Mouse (Mus musculus): ENCODE measurements around the gene Borcs6.

Borcs6 gene

DNA sequence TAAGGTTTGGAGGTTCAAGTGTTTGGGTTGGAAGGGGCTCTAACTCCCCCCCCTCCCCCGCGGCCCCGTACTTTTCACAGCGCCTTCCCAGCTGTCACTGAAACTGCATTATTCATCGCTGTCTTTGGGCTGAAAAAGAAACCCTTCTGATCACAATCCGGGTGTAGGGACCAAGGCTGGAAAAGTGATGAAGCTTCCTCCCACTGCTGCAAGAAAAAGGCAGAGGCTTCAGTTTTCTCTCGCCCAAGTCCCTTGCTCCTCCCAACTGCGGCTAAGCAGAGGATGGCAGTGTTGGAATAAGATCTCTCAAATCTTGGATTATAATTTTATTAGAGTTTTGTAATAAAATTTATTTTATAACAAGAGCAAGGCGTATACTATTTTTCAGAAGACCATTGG is 13.1 kb downstream of the Borcs6 start:
- POLR2A ChIA-PET, result interaction anchor here (0.6 to 13.3 kb wide), 146 partner anchors 8 to 943 kb away, joined by 3 to 547 read pairs (median 6); partner anchors contain the start of genes 9130213A22Rik (in 4 of the 4), Aloxe3 (in 4 of the 4), Borcs6 (in 4 of the 4) and Per1 (in 4 of the 4)
- CTCF ChIA-PET, result interaction anchor here in 2 of 4 experiments (0.7 to 1.3 kb wide), 3 partner anchors 14 to 48 kb away, joined by 3 to 6 read pairs (median 3); no protein-coding TSS in a partner anchor

- ChIA-PET CTCF (interaction anchor here in 3 of 4 experiments (0.7 to 1.3 kb wide), 7 partner anchors 14 to 296 kb away, joined by 3 to 6 read pairs (median 3); partner anchors contain the start of genes 9130213A22Rik (in 1 of the 3) and Chd3 (in 1 of the 3)), POLR2A (interaction anchor here (0.5 to 13.3 kb wide), 202 partner anchors 8 to 1241 kb away, joined by 3 to 547 read pairs (median 5); partner anchors contain the start of genes 9130213A22Rik (in 4 of the 4), Aloxe3 (in 4 of the 4), Borcs6 (in 4 of the 4) and Per1 (in 4 of the 4))
Measured at GRCm38 (mm10) chr11:69073065-69073888, 13.8 kb downstream of the Borcs6 start.

DNA sequence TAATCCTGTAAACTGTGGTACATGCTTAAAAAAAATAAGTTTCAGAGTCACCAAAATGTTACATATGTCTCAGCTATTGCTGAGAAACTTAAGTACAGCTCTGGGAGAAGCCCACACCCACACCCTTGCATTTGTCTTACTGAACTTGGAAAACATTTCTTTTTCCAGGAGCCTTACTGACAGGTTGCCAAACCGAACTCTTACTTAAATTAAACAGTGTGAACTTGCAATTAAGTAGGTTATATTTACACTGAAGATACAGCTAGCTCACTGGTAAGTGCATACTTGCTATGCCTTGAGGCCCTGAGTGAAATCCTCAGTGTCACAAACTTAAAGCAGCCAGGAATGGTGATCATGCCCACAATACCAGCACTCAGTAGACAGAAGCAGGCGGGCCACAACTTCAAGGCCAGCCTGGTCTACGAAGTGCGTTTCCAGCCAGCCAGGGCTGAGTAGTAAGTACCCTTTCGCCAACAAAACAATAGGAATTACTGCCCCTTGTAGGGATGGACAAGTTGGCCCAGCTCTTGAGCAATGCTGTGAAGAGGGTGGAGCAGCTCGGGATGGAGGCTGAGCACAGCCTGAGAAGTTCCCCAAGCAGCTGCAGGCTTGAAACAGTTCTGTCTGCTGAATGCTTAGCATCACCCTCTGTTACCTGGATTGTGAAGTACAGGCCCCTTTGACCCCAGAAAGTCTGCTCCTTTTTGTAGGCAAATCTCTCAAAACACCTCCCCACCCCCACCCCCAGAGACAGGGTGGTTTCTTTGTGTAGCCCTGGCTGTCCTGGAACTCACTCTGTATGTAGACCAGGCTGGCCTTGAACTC is 14.6 kb downstream of the Borcs6 start:
- ChIA-PET POLR2A (interaction anchor here (0.5 to 13.3 kb wide), 186 partner anchors 7 to 1561 kb away, joined by 3 to 547 read pairs (median 5); partner anchors contain the start of genes 9130213A22Rik (in 4 of the 4), Aloxe3 (in 4 of the 4), Borcs6 (in 4 of the 4) and Per1 (in 4 of the 4)), CTCF (interaction anchor here in 2 of 4 experiments (1.0 to 1.2 kb wide), 2 partner anchors 18 to 38 kb away, joined by 3 to 4 read pairs; no protein-coding TSS in a partner anchor)

DNA sequence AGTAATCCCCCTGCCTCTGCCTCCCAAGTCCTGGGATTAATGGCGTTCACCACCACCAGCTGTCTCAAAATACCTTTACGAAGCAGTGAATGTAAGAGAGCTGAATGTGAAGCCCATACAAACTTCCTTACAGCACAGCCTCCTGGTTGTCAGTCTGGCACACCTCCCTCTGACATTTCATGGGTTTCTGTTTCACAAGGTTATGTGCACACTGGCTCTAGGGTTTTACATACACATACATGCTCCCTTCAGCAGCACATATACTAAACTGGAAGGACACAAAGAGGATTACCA is 15.2 kb downstream of the Borcs6 start:
- ChIA-PET CTCF (no interaction called here), POLR2A (interaction anchor here in 3 of 4 experiments (0.6 to 13.3 kb wide), 27 partner anchors 11 to 1561 kb away, joined by 3 to 547 read pairs (median 25); partner anchors contain the start of genes 9130213A22Rik (in 3 of the 3), Borcs6 (in 3 of the 3), Hes7 (in 3 of the 3) and Per1 (in 3 of the 3))

GRCm38 (mm10) chr11:69075764-69076479 is 16.4 kb downstream of the Borcs6 start:
- POLR2A ChIA-PET, result interaction anchor here (0.6 to 13.3 kb wide), 18 partner anchors 9 to 115 kb away, joined by 3 to 547 read pairs (median 47); partner anchors contain the start of genes 9130213A22Rik (in 3 of the 4), Borcs6 (in 3 of the 4), Per1 (in 3 of the 4) and Hes7 (in 2 of the 4)
- CTCF ChIA-PET, result interaction anchor here (0.6 to 1.4 kb wide), 6 partner anchors 9 to 878 kb away, joined by 3 to 7 read pairs (median 4); no protein-coding TSS in a partner anchor

DNA sequence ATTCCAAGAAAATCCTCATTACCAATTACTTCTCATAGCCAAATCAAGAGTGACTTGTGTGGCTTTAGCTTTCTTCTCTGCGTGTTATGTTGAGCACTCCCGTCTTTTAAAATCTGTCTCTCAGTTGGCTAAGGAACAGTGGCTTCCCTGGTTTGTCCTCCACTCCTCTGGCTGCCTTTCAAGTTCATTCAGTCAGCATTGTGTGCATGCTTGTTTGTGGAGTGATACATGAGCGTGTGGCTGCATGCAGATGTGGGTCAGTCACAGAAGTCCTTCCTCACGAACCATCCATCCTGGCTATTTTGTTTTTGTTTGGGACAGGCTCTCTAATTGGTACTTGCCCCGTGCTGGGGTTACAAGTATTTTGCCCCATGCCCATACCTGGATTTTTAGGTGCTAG is 17.1 kb downstream of the Borcs6 start:
- CTCF ChIA-PET, result interaction anchor here in 2 of 4 experiments (1.0 to 1.4 kb wide), 2 partner anchors 9 to 16 kb away, joined by 3 to 5 read pairs; no protein-coding TSS in a partner anchor
- POLR2A ChIA-PET, result interaction anchor here in 3 of 4 experiments (1.0 to 13.3 kb wide), 13 partner anchors 10 to 47 kb away, joined by 3 to 547 read pairs (median 94); partner anchors contain the start of genes 9130213A22Rik (in 3 of the 3), Per1 (in 3 of the 3), Borcs6 (in 2 of the 3) and Hes7 (in 2 of the 3)

DNA sequence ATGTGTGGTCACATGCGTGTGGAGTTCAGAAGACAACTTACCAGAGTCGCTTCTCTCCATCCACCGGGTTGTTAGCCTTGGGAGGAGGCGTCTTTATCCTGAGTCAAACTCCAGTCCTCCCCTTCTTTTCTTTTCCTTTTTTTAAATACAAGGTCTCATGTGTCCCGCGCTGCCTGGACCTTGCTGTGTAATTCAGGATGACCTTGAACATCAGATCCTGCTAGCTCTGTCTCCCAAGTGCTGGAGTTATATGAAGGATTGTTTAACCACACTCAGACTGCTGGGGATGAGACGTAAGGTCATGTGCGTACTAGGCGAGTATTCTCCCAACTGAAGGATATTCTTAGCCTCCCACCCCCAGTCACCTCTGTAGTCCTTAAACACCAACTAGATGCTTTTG is 17.8 kb downstream of the Borcs6 start:
- ChIA-PET POLR2A (interaction anchor here in 3 of 4 experiments (0.7 to 13.3 kb wide), 13 partner anchors 10 to 45 kb away, joined by 3 to 547 read pairs (median 8); partner anchors contain the start of genes Per1 (in 3 of the 3), 9130213A22Rik (in 2 of the 3), Borcs6 (in 2 of the 3) and Vamp2 (in 2 of the 3)), CTCF (interaction anchor here in 1 of 4 experiments (0.8 to 0.9 kb wide), 2 partner anchors 10 to 49 kb away, joined by 3 to 4 read pairs; partner anchors contain the start of gene Aloxe3)

DNA sequence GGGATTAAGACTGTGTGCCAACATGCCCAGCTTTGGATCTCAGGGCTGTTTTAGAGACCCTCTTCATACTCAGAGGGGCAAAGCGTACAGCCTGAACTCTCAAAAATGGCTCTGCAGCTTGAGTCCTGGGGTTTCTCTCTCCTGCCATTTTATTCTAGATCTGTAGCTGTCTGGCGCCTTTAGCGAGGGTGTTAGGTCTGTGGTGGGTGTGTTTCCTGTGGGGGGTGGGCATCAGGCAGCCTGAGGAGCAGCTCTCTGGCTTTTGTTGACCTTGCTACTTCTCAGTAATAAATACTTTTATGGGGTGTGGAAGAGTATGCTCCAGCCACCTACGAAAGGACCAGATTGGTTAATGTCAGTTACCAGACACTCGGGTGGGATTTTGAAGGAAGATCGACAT is 18.5 kb downstream of the Borcs6 start:
- CTCF ChIA-PET, result interaction anchor here in 2 of 4 experiments (0.6 to 0.9 kb wide), 3 partner anchors 11 to 640 kb away, joined by 3 read pairs; no protein-coding TSS in a partner anchor
- POLR2A ChIA-PET, result interaction anchor here in 3 of 4 experiments (0.7 to 13.3 kb wide), 12 partner anchors 9 to 44 kb away, joined by 3 to 547 read pairs (median 12); partner anchors contain the start of genes Per1 (in 3 of the 3), Borcs6 (in 2 of the 3), Vamp2 (in 2 of the 3) and 9130213A22Rik (in 1 of the 3)

DNA sequence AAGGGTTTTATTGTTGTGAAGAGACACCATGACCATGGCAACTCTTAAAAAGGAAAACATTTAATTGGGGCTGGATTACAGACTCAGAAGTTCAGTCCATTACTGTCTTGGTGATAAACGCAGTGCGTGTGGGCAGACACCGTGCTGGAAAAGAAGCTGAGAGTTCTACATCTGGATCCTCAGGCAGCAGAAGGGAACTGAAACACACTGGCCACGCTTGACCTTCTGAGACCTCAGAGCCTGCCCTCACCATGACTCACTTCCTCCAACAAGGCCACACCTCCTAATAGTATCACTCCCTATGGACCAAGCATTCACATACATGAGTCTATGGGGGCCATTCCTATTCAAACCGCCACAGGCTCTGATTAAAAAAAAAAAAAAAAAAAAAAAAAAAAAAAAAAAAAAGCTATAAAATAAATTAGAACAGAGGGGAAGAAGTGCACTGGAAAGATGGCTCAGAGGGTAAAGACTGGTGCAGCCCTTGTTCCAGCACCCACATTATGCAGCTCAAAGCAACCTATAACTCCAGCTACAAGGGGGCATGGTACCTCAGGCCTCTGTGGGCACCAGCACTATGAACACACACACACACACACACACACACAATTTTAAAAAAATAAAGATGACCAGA is 19.4 kb downstream of the Borcs6 start:
- CTCF ChIA-PET, result interaction anchor here in 3 of 4 experiments (0.6 to 1.7 kb wide), 5 partner anchors 12 to 175 kb away, joined by 3 to 6 read pairs (median 3); partner anchors contain the start of gene 9130213A22Rik (in 1 of the 3)
- POLR2A ChIA-PET, result interaction anchor here in 3 of 4 experiments (0.6 to 13.3 kb wide), 24 partner anchors 7 to 935 kb away, joined by 3 to 547 read pairs (median 5); partner anchors contain the start of genes Borcs6 (in 2 of the 3), Per1 (in 2 of the 3), Vamp2 (in 2 of the 3) and 9130213A22Rik (in 1 of the 3)

DNA sequence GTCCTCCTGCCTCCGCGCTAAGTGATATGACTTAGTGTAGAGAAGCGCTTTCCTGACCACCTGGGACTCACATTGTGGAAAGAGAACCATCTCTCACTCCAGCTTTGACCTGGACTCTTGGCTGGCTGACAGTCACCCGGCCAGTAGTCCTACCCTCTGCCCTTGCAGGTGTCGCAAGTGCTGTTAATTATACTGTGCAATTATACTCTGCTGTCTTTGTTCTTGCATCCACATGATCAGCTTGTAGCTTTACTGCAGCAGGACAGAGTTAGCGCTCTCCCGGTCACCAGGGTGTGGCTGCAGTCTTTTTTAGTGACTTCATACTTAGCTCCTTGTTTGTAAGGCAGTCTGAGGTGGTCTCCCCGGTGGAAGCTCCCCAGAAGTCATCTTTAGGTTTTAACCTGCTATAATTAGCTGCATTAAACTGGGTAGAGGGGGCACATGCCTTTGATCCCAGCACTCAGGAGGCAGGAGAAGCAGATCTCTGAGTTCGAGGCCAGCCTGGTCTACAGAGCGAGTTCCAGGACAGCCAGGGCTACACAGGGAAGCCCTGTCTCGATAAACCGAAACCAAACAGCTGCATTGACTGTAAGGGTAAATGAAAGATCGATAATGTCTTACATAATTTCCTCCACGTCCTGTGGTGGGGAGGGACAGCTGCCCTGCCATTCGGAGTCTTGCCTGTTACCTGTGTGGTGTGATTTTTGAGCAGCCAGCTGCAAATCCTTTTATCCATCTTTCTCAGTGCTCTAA is 20.8 kb downstream of the Borcs6 start:
- CTCF ChIA-PET, result interaction anchor here (0.6 to 2.6 kb wide), 12 partner anchors 12 to 871 kb away, joined by 3 to 9 read pairs (median 3); partner anchors contain the start of gene Borcs6 (in 1 of the 4)
- POLR2A ChIA-PET, result interaction anchor here in 3 of 4 experiments (0.5 to 13.3 kb wide), 27 partner anchors 7 to 913 kb away, joined by 3 to 547 read pairs (median 4); partner anchors contain the start of genes Borcs6 (in 2 of the 3), Per1 (in 2 of the 3), Vamp2 (in 2 of the 3) and 9130213A22Rik (in 1 of the 3)

GRCm38 (mm10) chr11:69080855-69081222 is 21.3 kb downstream of the Borcs6 start:
- CTCF ChIA-PET, result interaction anchor here (0.6 to 2.6 kb wide), 10 partner anchors 11 to 91 kb away, joined by 3 to 9 read pairs (median 3); partner anchors contain the start of gene Borcs6 (in 1 of the 4)
- POLR2A ChIA-PET, result interaction anchor here in 3 of 4 experiments (0.6 to 13.3 kb wide), 21 partner anchors 8 to 913 kb away, joined by 3 to 547 read pairs (median 5); partner anchors contain the start of genes Borcs6 (in 2 of the 3), Per1 (in 2 of the 3), Vamp2 (in 2 of the 3) and 9130213A22Rik (in 1 of the 3)

- ChIA-PET POLR2A (interaction anchor here in 3 of 4 experiments (1.4 to 13.3 kb wide), 12 partner anchors 8 to 40 kb away, joined by 3 to 547 read pairs (median 14); partner anchors contain the start of genes Borcs6 (in 2 of the 3), Per1 (in 2 of the 3), Vamp2 (in 2 of the 3) and 9130213A22Rik (in 1 of the 3)), CTCF (interaction anchor here in 1 of 4 experiments (2.6 kb wide), 1 partner anchor 14 kb away, joined by 9 read pairs; no protein-coding TSS in a partner anchor)
Measured at GRCm38 (mm10) chr11:69081613-69082012, 22.1 kb downstream of the Borcs6 start.

DNA sequence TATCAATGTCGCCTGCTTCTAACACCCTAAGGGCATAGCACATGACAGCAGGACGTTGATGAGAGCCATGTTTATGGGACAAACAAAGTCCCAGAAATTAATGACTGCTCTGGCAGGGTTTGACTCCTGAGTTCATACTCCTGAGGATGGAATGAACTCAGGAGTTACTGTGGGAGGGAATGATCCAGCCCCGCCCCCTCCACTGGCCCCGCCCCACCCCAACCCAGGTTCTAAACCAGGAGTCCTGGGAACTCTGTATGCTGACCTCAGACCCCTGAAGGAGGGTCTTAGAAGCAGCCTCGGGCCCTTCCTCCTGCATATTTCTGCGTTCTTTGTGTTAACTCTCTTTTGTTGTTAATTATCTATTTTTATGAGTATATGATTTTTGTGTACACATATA is 26.1 kb downstream of the Borcs6 start:
- CTCF ChIA-PET, result no interaction called here
- POLR2A ChIA-PET, result interaction anchor here (0.5 to 19.7 kb wide), 9 partner anchors 9 to 576 kb away, joined by 3 to 547 read pairs (median 15); partner anchors contain the start of genes Tmem107 (in 2 of the 4), 9130213A22Rik (in 1 of the 4), Hes7 (in 1 of the 4) and Per1 (in 1 of the 4)

DNA sequence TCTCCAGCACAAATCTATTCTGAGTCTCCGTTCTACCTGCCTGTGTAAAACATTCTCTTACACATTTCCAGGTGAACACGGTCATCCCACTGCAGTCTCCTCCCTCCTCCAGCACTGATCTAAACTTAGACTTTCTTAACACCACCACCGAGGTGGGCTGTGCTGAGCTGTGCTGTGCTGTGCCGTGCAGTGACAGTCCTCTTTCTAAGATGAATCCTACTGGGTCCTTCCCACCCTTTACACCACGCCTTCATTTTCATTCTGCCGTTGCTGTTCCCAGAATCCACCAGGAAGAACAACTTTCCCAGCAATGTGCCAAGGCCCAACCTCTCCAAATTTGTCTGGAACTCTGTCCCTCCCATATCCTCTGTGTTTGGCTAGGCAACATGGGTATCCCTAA is 26.9 kb downstream of the Borcs6 start:
- POLR2A ChIA-PET, result interaction anchor here in 3 of 4 experiments (1.1 to 19.7 kb wide), 15 partner anchors 9 to 36 kb away, joined by 4 to 547 read pairs (median 10); partner anchors contain the start of genes Tmem107 (in 3 of the 3), 9130213A22Rik (in 2 of the 3), Borcs6 (in 1 of the 3) and Hes7 (in 1 of the 3)
- CTCF ChIA-PET, result interaction anchor here in 1 of 4 experiments (1.2 kb wide), 2 partner anchors 13 to 38 kb away, joined by 3 to 4 read pairs; no protein-coding TSS in a partner anchor
